Mouse (Mus musculus) gastrocnemius, adult 18-20 months (tissue): ENCODE measurements at regions not wholly inside any gene's neighbourhood (a gene's known extent, or its start where the extent isn't known, plus 50 kb on each side); places are given as distances from the start of the nearest gene placed in this dataset.
"Not testable (repeated sequence)": the region's sequence is repeated elsewhere in the genome, so short reads cannot be mapped to it uniquely, and the experiment has no call there.

Experiments used
- DNase-seq: peaks from one replicate; pipeline ENCODE4 v3.0.0; 2021; ENCODE audit warnings: low spot score

DNA sequence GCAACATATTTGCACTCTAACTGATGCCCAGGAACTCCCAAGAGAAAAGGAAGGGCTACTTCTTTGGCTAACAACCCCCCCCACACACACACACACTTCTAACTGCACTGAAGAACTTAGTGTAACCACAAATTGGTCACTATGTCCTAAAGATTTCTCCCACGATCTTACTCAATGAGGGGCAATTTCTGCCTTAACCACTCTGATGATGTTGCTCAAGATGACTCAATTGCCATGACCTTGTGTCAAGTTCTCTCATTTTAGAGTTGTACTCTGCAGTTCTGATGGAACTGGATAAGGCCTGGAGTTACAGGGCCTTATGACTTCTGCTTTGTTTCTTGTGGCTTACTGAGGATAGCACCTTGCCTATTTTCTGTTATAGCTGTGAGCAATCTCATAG lies 81.7 kb downstream of the Sem1 start:
- DNase-seq: no peak

GRCm38 (mm10) chr6:6496336-6496735 lies 82.1 kb downstream of the Sem1 start:
- DNase-seq: no peak

DNA sequence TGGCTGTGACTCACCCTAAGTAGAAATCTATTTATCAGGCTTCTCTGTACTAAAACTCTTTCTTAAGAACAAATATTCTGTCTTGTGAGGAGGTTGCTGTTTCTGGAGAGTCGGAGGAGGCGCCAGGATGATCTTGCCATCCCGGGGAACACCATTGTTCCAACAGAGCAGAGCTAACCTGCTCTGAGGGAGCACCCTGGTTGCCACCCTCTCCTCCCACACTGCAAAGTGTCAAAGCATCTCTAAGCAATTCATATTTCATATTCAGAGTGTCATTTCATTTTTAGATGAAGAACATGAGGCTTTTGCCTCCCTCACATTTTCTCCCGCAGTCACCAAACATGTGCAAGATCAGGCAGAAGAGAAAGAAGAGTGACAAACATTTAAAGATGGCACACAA lies 90.3 kb downstream of the Sem1 start:
- DNase-seq: no peak

- not testable (repeated sequence) for DNase-seq
Measured at GRCm38 (mm10) chr6:6481596-6481995, 96.9 kb downstream of the Sem1 start.

DNA sequence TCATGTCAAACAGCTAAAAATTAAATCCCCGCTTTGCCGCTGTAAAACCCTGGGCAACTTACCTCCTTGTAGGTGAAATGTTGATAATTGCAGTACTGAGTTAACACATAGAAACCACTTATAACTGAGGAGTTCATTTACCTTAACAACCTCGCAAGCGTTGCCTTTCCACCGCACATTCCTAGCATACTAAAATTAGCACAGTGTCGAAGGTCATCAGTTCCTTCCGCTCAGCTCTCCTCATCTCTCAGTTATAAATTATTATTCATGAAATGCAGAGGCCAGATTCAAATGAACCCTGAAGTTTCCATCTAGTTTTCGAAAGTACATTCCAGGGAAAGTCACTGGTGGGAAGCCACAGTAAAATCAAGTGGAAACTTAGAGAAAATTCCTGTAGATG lies 108.1 kb downstream of the Sem1 start:
- DNase-seq: no peak

DNA sequence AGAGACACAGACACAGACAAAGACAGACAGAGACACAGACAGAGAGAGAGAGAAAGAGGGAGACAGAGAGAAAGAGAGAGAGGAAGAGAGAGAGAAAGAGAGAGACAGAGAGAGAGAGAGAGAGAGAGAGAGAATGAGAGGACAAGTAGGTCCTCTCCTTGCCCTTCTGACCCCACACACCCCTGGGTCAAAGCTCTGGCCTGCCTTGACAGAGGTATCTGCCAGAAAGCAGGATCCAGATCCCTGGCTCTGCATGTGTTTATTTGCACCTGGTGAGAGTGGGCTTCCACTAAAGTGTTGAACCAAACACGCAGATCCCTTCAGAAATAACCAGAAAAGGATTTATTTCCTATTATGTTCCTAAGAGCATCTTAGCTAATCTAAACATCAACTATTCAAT lies 110.9 kb downstream of the Sem1 start:
- no peak for DNase-seq

GRCm38 (mm10) chr6:6466231-6466630 lies 112.2 kb downstream of the Sem1 start:
- no peak for DNase-seq

- DNase-seq: no peak
Measured at GRCm38 (mm10) chr6:6463807-6464470, 114.5 kb downstream of the Sem1 start.

DNA sequence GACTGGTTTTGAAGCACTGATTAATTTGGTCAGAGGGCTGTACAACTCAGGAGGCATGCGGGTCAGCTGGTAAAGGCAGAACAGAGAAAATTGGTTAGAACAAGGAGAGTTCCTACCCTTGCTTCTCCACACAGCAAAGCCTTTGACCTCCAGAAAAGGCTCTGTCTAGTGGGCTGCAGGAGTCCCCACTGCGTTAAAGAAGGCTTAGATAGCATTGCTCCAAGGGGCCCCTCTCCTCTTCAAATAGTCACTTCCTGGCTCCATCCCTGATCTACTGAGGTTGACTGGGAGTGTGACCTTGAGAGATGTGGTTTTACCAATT lies 118.6 kb downstream of the Sem1 start:
- DNase-seq: no peak

DNA sequence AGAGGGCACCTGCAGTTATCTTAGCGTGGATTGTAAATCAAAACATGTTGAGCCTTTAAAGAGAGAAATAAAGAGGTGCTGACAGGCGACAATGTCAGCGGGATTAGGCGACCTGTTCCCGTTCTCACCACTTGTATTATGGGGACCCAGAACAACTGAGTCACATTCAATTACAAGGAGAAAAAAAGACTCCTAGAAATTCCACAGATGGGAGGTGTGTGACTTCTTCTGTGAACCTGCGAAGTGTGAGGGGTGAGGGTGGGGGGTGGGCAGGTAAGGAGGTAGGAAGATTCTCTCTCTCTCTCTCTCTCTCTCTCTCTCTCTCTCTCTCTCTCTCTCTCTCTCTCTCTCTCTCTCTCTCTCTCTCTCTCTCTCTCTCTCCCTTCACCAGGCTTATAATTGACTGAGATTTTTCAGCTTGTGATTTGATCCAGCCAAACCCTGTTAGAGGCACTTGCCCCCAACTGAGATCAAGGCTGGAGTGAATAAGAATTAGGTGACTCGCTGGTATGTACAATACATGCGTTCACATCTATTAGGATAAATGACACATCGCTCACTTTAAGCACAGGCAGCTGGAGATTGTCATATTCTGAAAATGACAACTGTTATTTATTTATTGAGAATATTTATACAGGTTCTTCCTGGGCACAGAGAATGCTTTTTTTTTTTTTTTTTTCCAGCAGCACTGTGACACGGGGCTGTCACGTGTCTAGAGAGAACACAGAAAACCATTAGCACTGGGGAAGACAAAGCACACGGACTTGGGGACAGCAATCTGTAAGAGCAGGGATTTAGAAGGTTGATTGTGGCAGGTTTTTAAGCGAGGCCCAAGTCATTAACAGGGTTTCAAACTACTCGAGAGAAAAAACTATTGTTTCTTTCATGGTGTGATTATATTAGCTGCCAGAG lies 119.2 kb downstream of the Sem1 start:
- no peak for DNase-seq

DNA sequence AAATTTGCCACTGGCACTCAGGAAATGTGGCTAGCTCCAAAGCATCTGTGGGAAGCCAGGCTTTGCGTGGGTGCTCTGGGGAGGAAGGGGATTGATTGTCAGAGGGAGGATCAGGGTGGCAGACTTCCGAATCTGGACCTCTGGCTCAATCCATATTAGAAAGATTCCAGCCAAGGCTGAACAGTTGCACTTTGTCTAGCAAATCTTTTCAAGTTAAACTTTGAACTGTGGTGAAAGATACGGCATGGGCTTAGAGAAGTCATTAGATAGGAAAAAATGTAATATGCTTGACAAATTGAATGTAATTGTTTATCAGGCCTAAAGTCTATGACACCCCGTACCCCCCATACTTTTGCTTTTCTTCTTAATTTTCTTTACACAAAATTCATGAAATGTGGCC lies 120.7 kb downstream of the Sem1 start:
- no peak for DNase-seq

DNA sequence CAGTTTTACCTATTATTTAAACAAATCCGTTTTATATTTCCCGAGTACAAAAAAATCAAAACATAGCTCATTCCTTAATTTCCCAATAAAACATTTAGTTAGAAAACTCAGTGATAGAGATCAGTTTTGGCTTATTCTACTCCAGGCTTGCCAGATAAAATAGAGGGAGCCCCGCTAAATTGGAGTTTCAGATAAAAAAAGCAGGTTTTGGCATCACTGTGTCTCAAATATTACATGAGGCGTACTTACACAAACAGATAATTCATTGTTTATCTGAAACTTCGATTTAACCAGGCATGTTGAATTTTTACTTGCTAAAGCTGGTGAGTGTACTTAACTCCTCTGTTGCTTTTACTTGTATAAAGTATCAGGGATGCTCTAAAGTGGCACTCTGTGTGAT lies 121.5 kb downstream of the Sem1 start:
- DNase-seq: no peak

GRCm38 (mm10) chr6:6455566-6455965 lies 122.9 kb downstream of the Sem1 start:
- DNase-seq: no peak

GRCm38 (mm10) chr6:6454396-6454795 lies 124.1 kb downstream of the Sem1 start:
- no peak for DNase-seq

DNA sequence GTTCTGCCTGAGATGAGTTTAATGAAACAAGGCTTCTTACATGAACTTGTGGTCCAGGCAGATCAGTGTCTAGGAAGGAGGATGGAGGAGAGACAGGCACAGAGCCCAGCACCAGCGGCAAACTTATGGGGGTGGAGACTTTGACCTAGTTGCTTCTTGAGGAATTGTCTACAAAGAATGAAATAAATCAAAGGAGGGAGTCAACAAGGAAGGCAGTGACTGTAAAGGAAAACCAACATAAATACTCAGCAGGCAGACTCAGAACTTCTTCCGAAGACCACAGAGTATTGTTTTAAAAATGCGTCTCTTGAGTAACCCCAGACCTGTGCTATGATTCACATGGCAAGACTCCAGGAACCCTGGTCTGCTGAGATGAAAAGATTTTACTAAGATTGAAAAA lies 143.6 kb downstream of the Sem1 start:
- DNase-seq: no peak

- no peak for DNase-seq
Measured at GRCm38 (mm10) chr6:6434261-6434802, 144.1 kb downstream of the Sem1 start.

DNA sequence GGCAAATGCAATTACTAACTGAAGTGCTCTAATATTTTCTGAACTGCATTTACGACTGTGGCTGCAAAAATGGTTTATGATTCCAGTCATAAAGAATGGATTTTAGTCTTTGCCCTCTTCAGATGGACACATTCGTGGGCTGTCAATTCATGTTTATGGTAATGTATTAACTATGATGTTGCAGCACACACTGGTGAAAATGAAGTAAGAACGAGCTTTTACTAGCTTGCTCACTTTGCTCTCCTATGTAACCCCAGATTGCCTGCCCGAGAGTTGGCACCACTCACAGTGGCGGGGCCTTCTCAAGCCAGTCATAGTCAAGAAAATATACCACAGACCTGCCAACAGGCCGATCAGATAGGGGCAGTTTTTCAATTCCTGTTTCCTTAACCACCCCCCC lies 145.3 kb downstream of the Sem1 start:
- no peak for DNase-seq

DNA sequence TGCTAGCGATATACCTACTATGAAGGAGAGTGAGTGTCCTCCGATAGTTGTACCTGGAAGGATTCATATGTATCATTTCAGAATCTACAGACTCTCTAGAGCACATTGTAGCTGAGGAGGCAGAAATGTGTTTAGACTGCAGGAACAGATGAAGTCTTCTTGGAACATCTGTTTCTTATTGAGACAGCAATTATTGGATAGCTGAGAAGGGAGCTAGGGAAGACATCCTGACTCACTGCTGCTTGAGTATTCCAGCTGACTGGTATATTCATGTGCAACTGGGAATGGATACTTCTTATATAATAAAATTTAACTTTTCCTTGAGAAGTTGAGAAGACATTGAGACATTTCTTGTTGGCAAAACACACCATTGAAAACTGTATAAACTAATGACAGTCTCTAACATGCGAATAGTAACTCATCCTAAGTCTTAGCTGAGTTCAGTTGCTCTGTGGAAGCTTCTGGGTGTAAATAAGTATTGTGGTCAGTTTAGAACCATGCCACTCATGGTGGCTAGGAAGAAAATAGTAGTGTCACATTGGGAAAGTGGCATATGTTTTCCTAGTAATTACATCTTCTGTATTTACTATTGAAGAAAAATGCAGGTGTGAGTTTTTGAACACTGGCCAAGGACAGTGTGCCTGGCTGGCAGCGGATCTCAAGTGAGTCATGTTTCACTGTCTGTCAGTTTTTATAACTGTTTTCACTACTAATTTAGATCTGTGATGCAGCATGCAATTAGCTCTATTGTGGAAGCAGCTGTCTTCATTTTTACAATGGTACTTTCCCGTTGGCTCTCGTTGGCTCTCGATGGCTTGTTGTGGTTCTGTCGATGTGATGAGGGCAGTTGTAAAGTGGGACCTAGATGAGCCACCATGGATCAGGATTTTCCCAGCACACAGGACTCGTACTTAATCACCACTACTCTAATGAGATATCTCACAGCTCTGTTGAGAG lies 163.5 kb downstream of the Sem1 start:
- no peak for DNase-seq

DNA sequence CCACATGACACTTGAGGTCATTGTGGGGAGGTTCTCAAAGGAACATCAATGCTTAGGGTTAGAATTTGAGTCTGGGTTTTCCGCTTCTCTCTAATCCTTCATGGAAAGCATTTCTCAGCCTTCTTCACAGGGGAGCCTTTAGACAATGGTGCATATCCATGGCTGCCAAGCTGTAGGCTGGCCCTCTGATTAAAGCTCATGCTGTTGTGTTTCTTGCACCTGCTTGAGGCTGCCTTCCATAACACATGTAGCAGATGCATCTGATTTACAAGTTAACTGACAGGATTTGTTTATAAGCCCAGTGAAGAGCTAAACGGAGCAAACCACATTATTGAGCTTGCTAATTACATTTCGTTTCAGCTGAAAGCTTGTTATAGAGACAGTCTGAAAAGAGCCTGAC lies 180.5 kb downstream of the Sem1 start:
- no peak for DNase-seq

- no peak for DNase-seq
Measured at GRCm38 (mm10) chr6:6389454-6390445, 172.8 kb upstream of the Slc25a13 start.
